Mouse (Mus musculus): ENCODE measurements around the gene Rbms3. TPM values are rescaled to one million over a fixed set of nuclear protein-coding genes. Genes with fewer than 3 reads are reported as not detected.

Gene Rbms3
- total RNA-seq, 2 experiments from 2014 or later, result 10.9 to 11.6 TPM

DNA sequence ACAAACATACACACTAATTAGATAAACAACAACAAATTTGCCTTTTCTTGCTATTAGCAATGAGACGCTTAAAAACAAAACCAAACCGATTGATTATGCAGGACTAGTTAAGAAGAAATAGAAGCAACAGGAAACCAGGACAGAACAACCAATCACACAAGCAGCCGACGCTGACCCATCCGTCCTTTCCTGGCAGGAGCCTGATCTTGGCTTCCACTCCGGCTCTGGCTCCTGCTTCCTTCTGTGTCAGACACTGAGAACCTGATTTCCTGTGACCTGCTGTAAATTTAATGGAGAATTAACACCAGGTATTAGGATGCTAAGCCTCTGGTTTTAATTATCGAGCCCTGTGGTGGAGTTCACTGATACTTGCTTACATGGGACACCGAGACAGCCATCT, 706.6 kb downstream of the Rbms3 start:
- peak in 1 of 2 experiments; percentile 31 for DNase-seq
- intact Hi-C loops (cut with DNase I), result no loop called here

DNA sequence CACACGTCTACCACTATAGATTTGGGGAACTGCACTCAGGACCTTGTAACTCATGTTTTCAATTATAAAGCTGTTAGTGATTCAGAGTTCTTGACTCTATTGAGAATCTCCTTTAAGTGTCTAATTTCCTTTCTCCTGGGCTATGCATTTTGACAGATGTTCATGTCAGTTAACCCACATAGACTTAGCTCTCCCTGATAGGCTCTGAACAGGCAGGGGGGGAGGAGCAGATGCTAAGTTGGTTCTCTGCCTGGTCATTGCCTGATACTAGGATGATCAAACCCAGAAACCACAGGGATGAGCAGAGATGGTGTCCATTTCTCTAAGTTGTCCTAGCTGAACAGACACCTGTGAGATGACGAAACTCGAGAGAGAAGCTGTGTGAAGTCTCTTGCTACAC, 707.2 kb downstream of the Rbms3 start:
- intact Hi-C loops (cut with DNase I), result no loop called here
- no peak for DNase-seq

DNA sequence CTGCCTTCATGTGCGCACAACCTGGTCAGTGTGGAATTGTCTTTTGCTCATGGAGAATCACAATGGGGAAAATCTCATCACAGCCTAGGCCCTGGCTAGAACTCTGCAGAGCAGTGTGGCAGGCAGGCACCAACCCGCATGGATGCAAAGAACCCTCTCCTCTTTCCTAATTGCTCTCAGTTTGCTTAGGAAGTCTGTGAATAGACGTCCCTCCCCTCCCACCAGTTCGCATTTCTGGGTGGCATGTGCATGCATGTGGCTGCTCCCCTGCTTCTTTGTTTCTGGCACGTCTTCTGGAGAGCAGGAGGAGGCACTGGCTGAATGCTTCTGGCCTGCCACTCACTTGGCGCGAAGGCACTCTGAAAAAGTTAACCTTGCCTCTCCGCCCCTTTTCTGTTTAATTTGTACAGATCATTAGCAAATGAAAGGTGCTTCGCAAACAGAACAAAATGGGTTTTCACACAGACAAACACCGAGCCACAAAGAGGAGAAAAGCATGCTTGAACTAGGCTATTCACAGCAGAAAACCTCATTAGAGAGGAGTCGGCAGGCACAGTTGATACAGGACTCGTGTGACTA, 710.2 kb downstream of the Rbms3 start:
- DNase-seq, result no peak
- intact Hi-C loops (cut with DNase I), result no loop called here

DNA sequence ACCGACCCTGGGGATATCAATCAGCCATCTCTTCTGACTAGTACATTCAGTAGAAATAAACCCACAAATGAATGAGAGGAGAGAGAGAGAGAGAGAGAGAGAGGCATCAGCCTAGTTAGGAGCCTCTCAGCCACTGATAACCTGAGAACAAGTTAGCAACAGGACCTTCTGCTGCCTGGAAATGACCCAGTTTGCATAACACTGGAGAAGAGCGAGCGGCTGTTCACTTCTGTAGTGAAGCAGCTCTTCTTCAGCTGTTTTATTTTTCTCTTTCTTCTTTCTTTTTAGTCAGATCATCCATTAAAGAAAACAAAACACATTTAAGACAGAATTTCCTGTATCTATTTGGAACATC, 717.2 kb downstream of the Rbms3 start:
- intact Hi-C loops (cut with DNase I), result no loop called here
- DNase-seq, result no peak

DNA sequence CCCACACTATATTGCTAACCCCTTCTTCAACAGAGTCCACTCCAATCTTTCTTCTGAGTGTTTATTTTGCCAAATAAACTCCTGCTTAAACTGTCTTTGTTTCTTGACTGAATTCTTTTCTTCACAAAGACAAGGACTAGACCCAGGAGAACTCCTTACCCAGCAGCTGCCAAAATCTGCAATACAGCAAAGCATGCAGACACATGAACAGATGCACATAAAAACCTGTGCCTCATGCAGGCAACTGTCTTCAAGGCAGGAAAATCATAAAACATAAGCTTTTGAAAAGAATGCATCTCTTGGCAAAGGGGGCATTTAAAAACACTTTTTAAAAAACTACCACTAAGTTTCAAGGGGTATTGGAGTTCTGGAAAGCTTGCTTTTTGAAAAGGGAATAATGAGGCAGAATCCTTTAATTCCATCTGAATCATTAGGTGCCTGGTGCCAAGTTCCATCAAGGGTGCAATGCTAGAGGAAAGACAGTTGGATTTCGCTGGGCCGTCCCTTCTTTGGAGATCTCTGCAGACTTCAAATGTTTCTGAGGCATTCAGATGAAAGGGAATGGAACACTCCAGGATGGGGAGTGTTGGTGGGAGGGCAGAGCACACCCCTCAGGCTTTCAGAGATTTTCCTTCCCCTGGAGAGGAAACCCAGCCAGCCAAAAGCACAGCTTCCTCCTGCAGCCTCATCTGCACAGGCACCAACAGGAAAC, 717.8 kb downstream of the Rbms3 start:
- DNase-seq, result peak; percentile 13 to 22
- intact Hi-C loops (cut with DNase I), result no loop called here

DNA sequence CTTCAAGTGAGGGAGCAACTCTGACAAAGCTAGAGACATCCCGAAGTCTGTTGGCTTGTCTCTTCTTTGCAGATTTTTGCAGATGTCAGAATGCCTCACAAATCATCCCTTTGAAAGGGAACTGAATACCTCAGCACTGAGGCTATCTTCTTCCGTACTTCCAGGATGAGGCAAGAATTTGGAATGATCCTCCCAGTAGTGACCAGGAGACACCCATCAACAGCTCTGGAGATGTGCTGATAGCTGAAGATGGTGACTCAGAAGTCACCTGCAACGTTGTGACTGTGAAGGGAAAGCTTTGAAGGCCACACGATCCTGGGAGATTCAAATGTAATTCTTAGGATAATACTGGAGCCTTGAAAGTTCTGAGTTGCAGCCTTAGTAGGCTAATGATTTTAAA, 720.2 kb downstream of the Rbms3 start:
- DNase-seq, result no peak
- intact Hi-C loops (cut with DNase I), result no loop called here

DNA sequence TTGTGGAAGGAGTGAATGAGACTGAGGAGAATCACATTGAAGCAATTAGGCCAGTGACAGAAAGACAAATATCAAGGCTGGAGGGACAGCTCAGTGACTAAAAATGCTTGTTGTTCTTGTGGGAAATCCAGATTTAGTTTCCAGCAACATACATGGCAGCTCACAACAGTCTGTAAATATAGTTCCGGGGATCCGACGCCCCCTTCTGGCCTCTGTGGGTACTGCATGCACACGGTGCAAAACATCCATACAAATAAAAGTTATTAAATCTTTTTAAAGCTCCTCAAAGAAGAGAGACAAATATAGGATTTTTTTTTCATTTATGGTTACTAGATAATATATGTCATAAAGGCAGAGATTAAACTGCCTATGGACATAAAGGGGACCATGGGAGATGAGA, 722.8 kb downstream of the Rbms3 start:
- no peak for DNase-seq
- intact Hi-C loops (cut with DNase I), result no loop called here

DNA sequence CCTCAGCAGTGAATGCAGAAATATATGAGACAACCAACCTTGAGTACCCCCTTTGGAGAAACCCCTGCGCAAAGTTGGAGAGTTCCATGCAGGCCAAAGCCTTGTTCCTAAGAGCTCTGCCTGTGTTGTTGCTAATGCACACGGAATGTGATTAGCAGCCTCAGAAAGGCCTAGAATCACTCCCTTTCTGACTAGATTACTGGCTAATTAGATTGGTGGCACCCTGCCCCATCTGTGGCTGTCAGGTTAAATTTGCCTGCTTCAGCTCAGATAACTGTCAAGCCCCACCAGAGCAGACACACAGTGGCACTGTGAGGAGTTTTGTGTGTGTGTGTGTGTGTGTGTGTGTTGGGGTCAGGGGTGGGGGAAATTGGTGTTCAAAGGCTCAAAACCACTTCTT, 724.1 kb downstream of the Rbms3 start:
- DNase-seq, result no peak
- intact Hi-C loops (cut with DNase I), result no loop called here

DNA sequence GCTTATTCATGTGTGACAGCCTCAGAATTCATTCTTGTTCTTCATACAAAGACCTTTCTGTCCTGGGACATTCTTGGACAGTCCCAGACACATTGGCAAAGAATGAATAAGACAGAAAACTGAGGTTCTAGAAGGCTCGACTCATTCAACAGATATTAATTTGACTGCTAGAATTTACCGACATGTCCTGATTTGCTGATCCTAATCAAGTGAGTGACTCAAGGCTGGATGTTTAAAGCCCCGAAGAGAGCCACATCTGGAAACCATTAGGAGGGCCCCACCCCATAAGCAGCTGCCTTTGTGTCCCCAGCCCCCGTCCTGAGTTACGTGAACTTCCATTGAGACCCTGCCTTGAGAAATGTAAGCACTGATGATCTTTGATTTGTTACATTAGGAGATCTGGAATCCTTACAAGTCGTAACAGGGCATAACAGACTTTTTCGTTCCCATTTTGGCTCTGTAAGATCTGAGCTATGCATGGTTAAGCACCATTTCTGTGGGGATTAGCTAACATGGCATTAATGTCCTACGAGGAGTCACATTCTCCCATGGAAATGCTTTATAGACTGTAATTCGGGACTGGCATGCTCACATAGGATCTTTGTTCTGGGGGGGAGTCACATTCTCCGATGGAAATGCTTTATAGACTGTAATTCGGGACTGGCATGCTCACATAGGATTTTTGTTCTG, 726.3 kb downstream of the Rbms3 start:
- no peak for DNase-seq
- intact Hi-C loops (cut with DNase I), result no loop called here

DNA sequence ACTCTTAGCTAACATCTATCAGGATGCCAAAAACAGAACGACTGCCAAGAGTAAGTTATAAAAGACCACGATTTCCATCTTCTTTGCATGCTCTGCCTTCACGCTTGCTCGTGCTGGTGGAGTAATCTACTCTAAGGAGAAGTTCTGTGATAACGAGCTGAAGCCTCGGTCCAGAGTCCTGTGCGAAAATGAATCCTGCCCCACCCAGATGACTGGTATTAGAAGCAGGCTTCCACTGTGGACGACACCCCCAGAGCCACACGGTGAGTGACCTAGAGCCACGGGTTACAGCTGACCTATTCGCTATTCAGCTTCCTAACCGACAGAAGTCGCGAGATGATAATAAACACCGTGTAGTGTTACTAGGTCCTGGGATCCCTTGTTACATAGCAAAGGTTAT, 730.3 kb downstream of the Rbms3 start:
- no peak for DNase-seq

DNA sequence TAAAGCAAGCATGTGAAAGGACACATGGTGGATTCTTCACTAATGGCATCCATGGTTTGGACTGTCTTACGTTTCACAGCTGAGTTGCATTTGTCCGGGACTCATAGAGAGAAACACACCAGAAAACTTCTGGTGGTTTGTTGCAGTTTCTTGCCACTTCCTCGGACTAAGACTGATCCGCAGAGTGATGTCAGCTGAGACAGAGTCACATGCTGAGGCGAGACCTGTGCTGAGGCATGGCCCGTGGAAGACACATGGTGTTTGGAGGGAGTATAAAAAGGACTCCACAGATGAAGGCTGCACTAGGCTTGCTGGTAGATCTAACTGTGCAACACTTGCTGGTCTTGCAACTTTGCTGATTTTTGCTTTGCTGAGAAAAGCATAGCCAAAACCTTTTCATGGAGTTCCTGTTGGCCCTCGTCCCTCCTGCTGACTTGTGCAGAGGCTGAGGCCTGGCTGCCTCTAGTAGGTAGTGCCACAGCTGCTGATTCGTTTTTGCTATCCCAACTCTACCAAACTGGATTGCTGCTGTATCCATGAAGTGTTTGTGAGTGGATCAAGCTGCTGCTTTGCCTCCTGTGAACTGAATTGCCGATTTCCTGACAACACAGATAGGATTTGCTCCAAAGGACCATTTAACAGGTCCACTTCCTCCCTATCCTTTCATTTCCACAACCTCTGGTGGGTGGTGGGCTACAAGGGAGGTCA, 742.6 kb downstream of the Rbms3 start:
- DNase-seq, result no peak
- intact Hi-C loops (cut with DNase I), result no loop called here

More for the DNA sequence above, 730.3 kb downstream of the Rbms3 start:
- intact Hi-C loops (cut with DNase I), result no loop called here

DNA sequence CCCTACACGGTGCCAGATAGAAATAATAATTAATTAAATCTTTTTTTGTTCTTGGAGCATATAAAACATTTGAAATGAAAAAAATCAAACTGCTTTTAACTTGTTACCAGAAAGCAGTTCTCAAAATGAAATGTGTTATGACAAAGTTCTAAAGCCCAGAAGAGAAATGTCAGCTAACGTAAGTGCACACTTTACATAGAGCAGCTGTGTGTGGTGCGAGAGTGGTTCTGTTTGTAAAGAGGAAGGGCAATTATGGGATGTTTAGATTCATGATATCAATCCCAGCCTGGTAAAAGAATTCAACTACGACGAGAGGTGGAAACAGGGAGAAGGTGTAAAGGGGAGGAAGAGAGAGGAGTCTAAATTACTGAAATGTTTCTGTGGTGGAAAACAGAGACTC, 744.1 kb downstream of the Rbms3 start:
- intact Hi-C loops (cut with DNase I), result no loop called here
- DNase-seq, result no peak

DNA sequence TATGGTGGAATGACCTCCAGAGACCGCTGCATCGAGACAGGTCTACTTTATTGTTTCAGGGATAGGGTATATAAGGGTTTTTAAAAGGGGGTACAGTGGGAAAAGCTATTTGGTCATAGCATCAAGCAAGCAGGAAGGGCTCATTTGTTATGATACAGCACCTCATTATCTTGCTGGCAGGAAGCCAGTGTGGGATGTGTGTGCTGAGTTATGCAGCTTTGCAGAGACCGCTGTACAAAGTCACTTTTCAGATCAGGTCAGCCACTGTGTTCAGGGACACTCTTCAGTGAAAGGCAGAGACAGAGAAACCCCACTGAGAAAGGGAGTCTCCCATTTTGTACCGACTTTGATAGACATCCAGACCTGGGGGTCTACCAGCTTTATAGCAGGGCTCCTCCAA, 749.2 kb downstream of the Rbms3 start:
- DNase-seq, result no peak
- intact Hi-C loops (cut with DNase I), result no loop called here

DNA sequence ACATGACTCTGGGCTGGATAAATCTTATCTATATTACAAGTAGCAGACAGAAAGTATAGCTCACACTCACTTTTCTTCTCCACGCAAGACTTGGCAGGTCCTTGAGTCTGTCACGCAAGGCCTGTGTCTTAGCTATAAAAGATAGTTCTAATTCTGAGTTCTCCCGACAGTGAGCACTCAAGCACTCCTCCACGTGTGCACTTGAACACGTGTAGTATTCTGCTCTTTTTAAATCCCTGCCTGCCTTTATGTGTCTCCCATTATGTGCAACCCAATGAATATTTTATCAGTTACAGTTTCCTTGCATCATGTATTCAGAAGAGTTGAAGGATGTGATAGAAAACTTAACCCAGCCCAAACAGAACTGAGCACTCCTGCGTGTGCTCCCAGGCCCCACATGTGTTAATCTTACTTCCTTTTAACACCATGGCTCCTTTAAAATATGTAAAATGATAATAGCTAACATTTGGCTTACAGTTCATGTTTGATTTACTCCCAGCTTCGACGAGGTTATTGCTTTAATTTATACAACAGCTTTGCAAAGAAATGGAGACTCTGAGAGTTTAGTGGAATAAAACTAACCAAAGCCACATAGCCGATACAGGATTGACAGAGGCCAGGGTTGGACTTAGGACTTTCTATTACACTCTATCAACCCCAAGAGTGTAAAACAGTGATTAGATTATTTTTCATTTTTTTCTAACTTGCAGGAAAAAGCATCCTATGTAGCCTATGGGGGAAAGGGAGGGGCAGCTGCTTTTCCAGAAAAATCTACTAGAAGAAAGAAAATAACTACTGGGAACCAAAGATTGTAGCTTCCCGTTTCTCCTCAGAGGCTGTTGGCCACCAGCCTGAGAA, 749.9 kb downstream of the Rbms3 start:
- no peak for DNase-seq
- intact Hi-C loops (cut with DNase I), result loop anchor here (10.0 kb wide), 1 partner anchor 155 kb away; no protein-coding TSS in a partner anchor

DNA sequence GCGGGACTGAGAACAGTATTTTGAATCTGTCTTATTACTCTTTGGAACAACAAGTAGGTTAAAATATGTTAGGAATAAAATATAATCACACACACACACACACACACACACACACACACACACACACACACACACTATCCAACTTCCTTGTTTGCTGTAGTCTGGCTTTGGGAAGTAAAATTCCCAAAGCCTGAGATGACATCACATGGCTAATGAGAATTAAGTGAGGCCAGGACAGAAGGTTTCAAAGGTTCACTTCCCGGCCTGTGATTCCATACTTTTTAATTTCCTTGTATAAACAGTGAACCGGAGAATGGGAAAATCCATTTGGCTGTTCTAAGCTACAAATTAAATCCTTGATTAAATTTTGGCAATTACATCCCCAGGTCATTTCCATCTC, 752.9 kb downstream of the Rbms3 start:
- intact Hi-C loops (cut with DNase I), result loop anchor here (10.0 kb wide), 1 partner anchor 158 kb away; no protein-coding TSS in a partner anchor
- DNase-seq, result no peak

DNA sequence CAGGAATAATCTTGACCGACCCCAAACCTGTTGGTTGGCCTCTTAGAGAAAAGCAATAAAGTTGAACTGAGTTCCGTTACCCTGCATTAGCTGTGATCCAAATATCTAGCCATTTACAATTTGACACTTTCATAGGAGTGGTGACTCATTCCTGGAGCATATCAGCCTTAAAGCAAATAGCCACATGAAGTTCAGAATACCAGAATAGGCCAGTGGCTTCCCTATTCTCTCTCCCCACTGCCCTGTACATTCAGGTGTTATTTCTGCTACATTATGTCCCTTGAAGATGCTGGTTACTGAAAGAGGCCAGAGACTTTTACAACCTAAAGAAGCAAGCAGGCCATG, 755.8 kb downstream of the Rbms3 start:
- intact Hi-C loops (cut with DNase I), result loop anchor here (10.0 kb wide), 1 partner anchor 161 kb away; no protein-coding TSS in a partner anchor
- no peak for DNase-seq

DNA sequence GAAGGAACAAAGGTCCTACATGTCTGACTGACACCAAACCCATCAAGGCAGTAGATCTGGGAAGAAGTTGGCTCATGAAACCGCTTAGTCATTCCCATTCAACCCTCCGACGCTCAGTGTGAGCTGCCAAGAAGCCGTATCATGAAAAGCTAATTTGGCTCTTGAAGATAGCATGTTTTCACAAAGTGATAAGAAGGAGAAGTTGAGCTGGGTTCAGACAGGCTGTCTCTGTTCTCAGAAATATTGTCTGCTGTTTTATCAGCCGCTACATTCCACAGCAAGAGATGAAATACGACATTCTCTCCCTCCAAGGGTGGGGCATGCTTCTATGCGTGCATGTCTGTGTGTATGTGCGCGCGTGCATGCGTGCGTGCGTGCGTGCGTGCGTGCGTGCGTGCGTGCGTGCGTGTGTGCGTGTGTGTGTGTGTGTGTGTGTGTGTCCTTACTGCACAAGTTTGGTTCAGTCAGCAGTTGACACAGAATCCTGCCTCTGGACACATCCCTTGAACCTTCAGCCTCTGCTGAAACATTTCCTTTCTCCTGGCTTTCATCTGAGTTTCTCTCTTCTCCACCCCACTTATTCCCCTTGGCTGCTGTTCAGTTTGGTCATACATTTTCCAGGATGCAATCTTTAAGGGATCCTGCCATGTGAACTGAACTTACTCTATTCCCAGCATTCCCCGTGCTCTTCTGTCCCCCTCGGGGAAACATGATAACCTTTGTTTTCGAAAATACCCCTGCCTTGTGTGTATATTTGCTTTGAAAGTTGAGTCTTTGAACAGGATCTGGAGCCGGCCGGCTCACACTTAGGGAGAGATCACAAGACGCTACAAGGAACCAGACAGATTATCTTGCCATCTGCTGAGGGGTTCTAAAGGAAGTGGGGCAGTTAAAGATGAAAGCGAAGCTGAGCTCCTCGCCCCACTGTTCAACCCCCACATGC, 756.4 kb downstream of the Rbms3 start:
- DNase-seq, result peak; percentile 58 to 60
- intact Hi-C loops (cut with DNase I), result loop anchor here (10.0 kb wide), 1 partner anchor 161 kb away; no protein-coding TSS in a partner anchor

DNA sequence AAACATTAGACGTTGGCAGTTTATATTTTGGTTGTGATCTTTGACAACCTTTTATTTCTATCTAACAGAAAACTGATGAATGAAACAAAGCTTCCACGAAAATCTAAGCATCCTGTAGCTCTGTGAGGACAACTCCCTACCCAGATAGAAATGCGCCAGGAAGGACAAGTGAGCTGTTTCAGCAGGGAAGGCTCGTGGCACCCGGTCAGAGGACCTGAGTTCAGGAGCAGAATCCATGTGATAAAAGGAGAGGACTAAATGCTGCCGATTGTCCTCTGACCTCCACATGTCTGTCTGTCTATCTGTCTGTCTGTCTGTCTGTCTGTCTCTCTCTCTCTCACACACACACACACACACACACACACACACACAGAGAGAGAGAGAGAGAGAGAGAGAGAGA, 757.4 kb downstream of the Rbms3 start:
- intact Hi-C loops (cut with DNase I), result loop anchor here (10.0 kb wide), 1 partner anchor 162 kb away; no protein-coding TSS in a partner anchor
- no peak for DNase-seq

DNA sequence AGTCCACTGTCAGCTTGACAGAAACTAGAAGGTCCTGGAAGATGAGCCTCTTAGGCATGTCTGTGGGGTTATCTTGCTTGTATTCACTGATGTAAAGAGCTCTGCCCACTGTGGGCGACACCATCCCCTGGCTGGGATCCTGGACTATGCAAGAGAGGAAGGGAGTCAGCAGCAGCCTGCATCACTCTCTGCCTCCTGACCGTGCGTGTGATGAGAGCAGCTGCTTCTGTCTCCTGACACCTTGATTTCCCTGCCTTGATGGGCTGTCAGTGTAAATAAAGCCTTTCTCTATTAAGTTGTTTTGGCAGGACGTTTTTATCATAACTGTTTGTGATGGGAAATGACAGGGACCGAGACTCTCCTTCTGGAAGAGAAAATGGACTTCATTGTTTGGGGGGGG, 758.1 kb downstream of the Rbms3 start:
- no peak for DNase-seq
- intact Hi-C loops (cut with DNase I), result loop anchor here (10.0 kb wide), 1 partner anchor 163 kb away; no protein-coding TSS in a partner anchor
